Mouse (Mus musculus) cerebellum, postnatal 10 days (tissue): ENCODE results near the gene Ammecr1.
A peak's percentile ranks its signal among the peaks of the same experiment; 100 is the strongest.

Experiments used
- DNase-seq, 2 experiments: peaks; one replicate each; pipeline ENCODE4 v3.0.0; 2021; ENCODE audit warnings: mixed read lengths in 2 of 2

The Ammecr1 gene

DNA sequence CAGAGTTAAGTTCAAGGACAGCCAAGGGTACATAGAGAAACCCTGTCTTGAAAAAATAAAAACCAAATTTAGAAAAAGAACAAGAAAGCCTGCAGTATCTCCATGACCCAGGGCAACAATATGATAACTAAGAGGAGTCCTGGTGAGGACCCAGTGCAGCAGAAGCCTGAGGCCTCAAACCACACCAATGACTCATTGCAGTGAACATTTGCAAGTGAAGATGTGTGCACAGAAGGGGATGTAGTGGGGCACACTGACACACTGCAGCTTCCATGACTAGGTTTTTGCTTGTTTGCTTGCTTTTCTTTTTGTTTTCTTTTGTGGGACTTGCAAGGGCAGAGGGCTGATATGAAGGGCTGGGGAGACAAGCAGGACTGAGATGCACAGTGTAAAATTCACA lies 52.3 kb downstream of the Ammecr1 start:
- DNase-seq: no peak

DNA sequence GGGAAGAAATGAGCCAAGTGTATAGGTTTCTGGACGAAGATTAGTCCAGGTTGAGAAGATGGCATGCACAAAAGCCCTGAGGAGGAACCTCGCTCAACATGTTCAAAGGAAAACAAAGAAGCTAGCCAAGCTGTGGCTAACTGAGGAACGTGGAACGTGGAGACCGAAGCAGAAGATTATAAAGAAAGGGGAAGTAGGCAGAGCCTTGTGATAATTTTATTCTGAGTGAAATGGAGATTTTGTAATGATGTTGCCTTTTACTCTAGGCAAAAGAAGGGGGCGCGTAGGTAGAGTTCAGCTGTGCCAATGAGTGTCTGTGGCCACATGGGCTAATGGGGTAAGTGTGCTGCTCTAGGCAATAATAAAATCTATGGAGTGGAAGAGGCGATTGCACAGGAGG lies 62.7 kb downstream of the Ammecr1 start:
- no peak for DNase-seq

DNA sequence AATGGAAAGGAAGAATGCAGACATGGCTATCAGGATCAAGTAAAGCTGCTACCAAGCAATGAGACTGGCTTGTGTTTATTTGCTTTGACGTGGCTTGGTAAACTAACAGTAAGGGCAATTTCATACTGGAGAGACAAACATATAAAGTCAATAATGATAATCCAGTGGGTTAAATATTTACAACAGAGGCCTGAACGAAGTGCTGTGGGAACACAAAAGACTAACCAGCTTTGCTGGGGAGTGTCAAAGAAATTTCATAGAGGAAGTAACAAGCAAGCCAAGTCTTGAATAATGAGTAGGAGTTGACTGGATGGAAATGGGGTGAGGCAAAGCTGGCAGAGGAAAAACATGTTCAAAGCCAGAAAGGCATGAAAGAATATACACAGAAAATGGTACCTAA lies 63.9 kb downstream of the Ammecr1 start:
- no peak for DNase-seq

DNA sequence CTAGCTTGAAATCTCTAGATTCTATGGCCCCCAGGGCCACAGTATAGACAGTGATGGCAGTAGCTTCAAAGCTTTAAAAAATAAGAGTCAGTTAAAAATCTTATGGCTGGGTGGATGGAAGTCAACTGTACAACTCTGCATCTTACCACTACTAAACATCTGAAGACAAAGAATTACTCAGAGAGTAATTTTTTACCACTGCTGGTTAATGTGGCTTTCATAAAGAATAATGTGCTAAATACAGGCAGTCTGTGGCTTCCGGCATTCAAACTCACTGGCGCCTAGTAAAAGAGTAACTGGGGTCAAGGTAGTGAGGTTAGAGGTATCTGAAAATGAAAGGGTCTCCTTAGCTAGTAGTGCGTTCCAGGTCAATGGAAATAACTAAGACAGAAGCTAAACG lies 64.6 kb downstream of the Ammecr1 start:
- DNase-seq: no peak

DNA sequence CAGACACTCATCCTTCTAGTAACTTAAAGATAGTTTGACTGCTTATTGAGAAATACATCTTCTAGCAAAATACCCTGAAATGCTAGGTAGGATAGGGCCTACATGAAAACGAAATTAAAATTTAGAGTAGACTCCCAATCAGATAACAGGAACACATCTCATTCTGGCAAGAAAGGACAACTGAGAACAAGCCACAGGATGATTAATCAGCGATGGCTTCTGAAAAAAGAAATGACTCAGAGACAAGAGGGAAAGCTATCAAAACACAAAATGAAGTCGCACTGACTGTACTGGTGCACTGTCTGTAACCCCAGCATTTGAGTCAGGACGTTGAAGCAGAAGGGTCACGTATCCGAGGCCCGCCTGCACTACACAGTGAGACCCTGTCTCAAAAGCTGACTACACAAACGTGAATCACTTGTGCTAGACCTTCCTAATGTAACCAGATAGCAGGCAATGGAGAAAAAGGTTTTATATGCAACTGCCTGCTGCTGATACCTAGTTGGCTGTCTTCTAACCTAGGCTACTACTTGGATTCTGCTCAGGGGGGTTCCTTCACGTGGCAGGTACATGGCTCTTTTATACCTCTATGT lies 68.1 kb downstream of the Ammecr1 start:
- no peak for DNase-seq

DNA sequence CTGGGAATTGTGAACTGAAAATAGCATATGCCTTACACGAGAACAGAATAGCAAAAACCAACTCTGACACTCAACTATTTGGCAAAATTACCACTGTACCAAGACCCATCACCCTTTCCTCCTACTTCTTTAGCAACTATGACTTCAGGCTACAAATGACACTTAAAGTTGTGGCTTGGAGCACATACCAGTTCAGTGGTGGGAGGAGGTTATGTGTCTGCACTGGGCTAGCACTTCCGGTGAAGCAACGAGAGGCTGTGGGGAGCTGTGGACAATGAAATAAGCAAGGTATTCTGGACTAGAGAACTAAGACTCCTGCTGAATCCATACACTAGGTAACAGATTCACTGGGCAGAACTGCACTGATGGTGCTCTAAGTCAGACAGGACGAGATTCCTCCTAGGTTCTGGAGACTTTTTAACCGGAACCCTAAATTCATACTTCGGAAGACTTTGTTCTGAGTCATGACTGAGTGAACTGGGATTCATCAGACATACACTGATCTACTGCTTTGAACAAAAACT lies 69.0 kb downstream of the Ammecr1 start:
- DNase-seq: no peak

DNA sequence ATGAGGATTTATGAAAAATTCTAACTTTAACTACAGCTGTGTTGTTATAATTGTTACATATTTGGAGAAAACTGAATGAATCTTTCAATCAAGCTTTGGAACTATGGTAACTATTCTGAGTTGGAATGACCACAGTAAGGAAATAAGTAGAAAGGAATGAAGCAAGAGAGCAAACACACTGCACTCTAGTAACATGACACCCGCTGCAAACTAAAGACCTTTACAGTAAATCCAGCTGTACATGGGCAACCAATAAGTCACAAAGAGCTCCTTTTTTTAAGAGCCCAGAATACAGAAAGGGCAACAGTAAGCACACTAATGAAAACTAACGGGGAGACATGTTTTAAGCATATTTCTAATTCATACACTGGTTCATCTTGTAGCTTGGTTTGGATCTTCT lies 71.2 kb downstream of the Ammecr1 start:
- DNase-seq: no peak

DNA sequence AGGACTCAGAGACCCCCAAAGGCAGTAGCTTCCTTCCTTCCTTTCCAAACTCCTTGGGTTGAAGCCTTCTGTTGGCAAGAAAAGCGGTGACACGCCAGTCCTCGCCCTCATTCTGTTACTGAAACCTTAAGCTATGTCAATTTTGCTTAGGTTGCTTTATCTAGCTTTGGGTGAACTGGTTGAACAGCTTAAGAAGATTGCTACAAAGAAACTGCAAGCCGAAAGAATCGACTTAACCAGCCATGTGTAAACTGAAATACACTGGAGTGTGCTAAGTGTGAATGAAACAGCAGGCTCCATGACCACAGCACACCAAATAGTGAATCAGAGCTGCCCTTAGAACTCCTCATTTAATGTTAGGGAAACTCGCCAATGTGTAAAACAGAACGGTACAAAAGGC lies 80.6 kb downstream of the Ammecr1 start:
- DNase-seq: no peak

DNA sequence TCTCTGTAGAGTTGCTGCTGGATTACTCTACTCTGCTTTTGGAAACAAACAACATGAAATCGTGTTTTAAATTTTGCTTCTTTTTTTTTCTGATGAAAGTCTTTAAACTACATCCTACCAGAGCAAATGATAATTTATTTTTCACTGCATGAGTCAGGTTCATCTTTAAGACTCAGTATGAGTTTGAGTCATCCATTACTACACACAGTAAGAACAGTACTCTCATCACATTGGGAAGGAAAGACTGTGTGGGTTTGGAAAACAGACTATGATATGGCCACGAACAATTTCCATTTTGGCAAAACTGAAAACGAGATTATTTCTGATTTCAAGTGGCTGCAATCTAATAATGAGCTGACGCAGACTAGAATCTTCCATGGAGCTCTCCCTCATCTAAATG lies 82.9 kb downstream of the Ammecr1 start:
- no peak for DNase-seq

DNA sequence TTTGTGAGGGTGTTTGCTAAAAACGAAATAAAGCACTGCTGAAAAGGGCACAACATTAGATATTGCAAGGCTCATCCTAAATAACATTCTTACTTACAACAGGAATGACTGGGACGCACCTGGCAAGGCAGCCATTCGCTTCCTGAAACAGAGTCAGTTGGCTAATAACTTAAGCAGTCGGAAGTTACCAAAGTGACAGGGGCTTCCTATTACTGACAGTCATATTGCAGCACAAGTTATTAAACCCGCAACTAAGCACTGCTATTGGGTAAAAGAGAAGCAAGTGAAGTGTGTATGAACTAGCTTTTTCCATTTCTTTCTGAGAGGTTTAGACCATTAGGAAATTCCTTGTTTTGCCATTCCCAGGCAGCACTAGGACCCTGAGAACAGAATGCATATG lies 84.3 kb downstream of the Ammecr1 start:
- DNase-seq: no peak

DNA sequence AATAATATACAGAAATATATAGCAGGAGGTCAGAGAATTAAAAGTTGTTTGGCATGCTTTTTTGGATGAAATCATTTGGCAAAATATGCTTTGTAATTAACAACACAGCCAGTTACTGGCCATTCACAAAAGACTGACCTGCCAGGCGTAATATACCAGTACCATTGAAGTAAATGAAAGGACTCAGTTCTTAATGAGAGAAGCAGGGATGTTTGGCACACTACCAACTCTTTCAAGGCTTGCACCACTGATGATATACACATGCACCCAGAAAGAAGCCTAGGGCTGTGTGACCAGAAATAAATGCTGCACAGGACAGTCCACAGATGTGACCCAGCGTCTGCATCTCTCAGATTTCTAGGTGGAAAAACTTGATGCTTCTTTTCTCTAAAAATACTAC lies 96.7 kb downstream of the Ammecr1 start:
- DNase-seq: peak; percentile 25 to 28

DNA sequence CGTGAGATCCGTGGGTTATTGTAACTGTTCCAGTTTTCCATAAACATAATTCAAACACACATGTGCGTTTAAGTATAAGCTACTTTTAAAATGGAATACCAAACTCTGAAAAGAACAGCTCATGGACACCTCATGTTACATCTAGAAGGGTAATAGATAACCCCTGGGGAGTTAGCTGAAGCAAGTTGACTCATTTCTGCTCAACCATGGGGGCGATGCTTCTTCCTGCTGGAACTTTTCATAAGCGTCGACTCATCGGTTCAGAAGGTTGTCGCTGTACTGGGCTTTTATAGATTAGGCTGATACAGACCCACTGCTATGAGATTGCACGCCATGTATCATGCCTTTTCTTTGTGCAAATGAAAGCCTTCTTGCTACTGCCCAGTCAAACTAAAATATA lies 118.5 kb downstream of the Ammecr1 start:
- no peak for DNase-seq

DNA sequence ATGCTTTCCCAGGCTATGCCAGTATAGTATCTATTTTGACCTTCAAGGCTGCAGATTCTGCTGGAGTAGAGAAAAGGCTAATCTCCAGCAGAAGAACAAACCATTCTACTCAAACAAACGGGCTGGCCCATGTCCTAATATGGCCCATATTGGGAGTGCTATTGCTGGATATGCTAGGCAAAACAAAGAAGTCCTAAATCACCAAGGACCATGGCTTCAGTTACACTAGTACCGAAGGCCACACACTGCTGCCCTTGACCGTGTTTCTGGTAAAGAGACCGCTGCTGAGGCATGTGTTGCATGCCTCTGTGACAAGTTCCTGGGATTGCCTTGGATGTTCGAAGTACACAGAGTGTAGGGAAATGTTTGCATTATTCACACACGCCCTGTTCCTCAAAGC lies 120.3 kb downstream of the Ammecr1 start:
- no peak for DNase-seq

DNA sequence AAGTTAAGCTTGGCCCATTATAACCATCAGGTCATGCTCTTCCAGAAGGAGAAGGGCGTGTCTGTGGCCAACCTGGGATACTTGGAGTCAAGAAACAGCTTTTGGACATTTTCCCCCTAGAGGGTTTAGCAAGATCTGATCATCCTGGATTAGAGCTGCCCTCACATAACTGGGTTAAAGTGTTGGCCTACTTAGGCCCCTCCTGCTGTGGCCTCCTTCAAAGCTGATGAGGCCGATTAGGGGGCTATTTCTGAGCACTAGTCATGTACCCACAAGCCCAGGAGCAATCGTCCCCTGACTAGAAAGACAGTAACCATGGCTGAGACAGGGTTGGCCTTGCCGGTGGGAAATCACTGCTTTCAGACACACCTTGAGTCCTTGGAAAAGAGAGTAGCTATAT lies 124.6 kb downstream of the Ammecr1 start:
- no peak for DNase-seq

DNA sequence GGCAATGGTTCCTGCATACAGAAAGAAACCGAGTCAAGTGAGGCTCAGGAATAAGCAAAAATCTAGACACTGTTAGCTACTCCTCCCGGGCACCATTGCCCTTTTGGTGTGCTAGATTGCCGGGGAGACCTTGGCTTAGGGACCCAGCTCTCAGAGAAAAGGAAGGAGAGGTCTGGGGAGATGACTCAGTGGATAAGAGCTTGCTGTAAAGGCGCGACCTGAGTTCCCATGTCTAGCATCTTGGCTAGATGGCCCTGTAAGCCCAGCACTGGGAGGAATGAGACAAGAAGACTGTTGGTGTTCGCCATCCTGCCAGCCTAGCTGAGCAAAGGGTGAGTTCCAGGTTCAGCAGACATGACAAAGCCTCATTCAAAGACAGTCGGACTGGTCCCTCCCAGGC lies 127.1 kb downstream of the Ammecr1 start:
- DNase-seq: no peak

DNA sequence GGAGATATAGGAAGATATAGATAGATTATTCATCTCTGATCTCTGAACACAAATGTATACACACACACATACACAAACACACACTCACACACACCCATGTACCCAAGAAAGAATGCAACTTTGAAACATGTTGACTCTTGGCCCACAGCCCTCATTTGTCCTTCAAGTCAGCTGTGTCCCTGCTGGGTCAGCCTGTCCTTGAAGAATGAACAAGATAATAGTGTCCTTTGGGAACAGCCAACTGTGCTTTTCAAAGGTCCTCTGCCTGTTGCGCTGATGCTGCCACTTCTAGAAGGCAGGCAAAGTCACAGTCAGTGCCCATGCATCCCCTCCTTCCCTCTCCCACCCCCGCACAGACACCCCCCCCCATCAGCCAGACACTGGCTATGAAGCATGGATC lies 127.7 kb downstream of the Ammecr1 start:
- no peak for DNase-seq

DNA sequence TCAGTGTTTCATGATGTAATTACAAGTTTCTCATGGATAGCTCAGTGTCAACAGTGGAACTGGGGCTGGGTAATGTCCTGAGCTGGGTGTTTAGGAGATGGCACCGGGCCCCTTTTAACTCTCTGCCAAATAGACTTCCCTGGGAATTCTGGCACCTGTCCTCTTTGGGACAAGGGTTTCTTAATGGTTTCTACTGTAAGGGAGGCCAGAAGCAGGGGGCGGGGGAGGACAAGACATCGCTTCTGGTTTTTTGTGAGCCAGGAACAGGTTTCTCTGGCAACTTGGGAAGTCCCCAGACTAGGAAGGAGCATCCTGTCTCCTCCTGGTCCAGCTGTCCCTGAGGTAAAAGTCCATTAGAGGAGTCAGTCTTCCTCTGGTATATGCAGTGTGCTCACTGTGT lies 129.2 kb downstream of the Ammecr1 start:
- peak; percentile 25 to 37 for DNase-seq

DNA sequence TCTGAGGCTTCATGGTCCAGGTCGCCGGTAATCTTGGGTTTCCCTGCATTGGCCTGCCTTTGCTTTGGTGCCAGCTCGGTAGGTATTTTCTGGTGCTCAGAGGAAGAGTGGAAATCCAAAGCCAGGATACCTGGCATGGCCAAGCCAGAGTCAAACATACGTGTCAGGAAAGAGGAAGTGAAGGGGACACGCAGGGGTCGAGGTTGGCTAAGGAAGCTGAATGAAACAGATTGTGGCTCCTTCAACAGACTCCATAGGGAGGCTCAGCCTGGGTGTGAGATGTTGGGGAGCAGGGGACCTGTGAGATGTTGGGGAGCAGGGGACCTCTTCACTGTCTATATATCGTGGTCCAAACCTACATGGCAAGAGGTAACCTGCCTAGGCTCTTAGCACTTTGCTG lies 130.1 kb downstream of the Ammecr1 start:
- no peak for DNase-seq

DNA sequence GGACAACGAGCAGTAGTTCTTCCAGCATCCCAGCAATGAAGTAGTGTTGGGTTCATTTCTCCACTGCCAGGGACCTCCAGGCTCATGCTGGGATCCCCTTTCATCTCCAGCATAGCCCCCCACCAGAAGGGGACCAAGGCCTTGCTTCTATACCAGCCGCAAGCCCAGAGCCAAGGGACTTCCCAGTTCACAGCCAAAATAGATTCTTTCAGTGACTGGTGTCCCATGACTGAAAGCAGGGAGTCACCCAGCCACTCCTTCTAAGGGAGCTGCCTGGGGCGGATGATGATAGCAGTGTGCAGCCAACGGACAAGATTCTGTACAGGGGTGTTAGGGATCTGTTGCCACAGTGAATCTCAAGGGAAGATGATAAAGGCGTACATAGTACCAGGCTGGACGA lies 131.7 kb downstream of the Ammecr1 start:
- no peak for DNase-seq

DNA sequence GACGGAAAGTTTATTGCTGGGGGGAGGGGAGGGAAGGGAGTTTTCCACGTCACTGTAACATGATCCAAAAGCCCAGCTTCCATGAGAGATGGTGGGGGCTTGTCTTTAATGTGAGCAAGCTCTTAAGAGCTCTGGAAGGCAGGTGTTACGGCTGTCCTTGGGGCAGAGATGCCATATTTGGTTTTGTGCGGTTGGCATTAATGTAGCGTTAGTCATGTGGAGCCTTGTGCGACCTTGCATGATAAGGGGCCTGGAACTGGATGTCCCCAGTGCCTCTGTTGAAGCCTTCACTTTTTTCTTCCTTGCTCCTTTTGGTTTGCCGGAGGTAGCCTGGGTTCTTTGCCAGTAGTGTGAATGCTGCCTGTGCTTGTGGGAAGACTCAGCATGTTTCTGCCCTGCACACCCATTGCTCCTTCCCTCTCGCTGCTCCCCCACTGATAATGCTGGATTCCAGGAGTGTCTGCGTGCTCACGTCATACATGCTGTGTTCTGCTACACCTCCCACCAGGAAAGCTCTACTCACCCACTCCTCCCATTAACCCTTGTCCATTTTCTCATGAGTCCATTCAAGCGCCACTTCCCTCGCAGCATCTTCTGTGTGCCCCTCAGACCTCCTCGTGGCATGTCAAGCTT lies 133.2 kb downstream of the Ammecr1 start:
- DNase-seq: no peak

DNA sequence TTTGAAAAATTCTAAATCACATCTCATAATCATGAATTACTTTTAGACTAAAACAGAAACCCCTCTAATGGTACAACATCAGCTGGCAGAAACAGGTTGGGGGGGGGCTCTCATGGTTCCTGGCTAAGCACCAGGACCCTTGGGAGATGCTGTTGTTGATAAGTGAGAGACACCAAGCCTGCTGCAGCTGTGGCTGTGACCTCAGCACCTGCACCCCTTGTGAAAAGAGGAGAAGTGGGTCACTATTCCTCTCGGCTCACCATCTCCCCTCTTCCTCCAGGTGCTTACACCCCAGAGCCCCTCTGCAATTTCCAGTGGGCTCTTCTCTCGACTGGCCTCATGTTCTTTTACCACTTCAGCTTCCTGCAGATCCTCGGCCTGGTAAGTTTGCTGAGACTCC lies 134.3 kb downstream of the Ammecr1 start:
- DNase-seq: no peak

DNA sequence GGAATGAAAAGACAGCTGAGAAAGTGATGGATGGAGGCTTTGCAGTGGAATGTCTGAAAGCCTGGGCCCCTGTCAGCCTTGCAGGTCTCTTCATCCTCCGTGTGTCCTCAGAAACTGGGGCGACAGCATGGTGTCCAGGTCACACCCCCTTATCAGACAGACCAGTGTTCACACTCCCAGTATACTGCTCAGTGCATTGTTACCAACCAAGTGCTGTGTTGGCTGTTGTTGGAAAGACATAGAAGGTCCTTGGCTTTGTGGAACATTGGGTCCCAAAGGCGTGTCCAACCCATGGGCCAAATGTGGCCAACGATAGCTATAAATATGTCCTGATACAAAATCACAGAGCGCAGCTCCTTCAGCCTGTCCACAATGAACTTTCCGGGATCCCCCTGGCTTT lies 136.0 kb downstream of the Ammecr1 start:
- DNase-seq: no peak

DNA sequence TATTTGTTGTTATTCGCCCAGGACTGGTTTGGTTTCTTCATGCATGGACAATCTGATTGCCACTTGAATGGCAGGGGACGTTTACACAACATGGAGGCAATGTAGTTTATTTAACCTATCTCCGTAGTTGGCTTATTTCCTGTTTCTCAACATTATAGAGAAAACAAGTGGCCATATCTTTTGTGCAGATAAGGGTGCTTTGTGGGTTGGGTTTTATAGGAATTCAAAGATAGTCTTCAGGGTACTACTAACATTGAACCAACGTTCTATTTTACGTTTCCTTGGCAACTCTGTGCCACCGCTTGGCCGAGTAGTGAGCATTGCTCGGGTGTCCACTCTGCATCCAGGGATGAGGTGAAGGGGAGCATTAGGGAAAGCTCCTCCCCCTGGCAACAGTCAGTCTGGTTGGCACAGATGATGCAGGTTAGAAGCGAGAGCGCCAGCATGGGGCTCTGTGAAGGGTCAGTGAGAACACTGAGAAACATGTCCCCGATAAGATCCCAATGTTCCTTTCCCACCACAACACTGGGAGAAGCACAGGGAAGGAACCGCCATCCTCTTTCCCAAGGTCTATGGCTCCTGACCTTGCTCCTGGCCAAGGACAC lies 136.6 kb downstream of the Ammecr1 start:
- DNase-seq: no peak

DNA sequence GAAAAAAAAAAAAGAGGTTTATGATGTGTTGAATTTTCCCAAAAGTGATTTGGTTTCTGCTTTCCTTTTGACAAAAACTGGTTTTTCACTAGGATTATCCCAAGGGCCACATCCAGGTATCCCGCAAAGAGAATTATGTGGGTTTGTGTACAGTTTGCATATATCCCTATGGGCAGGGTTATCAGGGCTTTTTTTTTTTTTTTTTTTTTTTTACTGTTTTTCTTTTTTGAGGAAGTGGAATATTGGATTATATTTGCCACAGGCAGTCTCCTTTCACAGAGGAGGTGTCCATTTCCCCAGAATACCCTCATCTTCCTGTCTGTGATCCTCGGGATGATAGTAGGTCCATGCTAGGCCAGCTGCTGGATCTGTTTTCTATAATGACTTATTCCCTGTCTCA lies 137.3 kb downstream of the Ammecr1 start:
- no peak for DNase-seq
